Mouse (Mus musculus): ENCODE measurements around the gene Fgfr2.

- TF ChIP-seq POLR2A (IDR thresholded peaks at IDR 0.05; ENCODE audit: low read depth, low read length) (no peak), CTCF (IDR thresholded peaks at IDR 0.05; ENCODE audit: borderline replicate concordance, insufficient read depth, low read length) (no peak)
Observed at GRCm38 (mm10) chr7:132026671-132027070, 1096.5 kb downstream of the Fgfr2 start.
